Mouse (Mus musculus): ENCODE data around the gene Lyz2.

- TF ChIP-seq CTCF (IDR thresholded peaks at IDR 0.05; ENCODE audit: control insufficient read depth, insufficient read depth, insufficient read length) (no peak), MAX (IDR thresholded peaks at IDR 0.05) (no peak), USF1 (IDR thresholded peaks at IDR 0.05; ENCODE audit: low read depth) (no peak), FOSL1 (IDR thresholded peaks at IDR 0.05; ENCODE audit: insufficient read depth, low read length, poor library complexity, severe bottlenecking) (no peak), CEBPB (IDR thresholded peaks at IDR 0.05; ENCODE audit: low read depth) (no peak), MYOG (IDR thresholded peaks at IDR 0.05; ENCODE audit: control insufficient read depth, extremely low read depth, insufficient read length) (no peak)
These were observed 19.6 kb upstream of the Lyz2 start for GRCm38 (mm10) chr10:117301688-117302087.

All from C2C12 (cell line).